19 mouse cellular contexts compared by ENCODE assay signal in the genomic region with DNA sequence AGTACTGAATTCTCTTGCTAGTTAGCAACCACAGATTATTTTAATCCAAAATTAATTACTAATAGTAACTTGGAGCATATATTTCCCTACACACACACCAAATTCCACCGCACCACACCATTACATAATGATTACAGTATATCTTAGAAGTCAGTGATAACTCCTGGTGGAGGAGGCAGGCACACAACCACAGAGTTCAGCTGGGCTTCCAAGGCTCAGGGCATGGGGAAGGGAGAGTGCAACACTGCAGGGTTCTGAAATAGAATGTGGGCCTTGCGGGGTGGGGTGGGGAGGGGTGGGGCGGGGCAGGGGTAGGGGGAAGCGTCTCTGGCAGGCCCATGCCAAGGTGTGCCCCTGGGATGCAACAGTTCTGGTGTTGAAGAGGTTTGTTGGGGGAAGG. TPM values are rescaled to one million over a fixed set of nuclear protein-coding genes. Genes with fewer than 3 reads are reported as not detected.
DNase-seq lines count a peak whose midpoint lies in the region; ATAC-seq lines count a peak whose summit lies in the region.
"Had no signal": no experiment of that assay in that cellular context is flagged by ENCODE, and none has a peak within 500 bp of the region (broad histone marks: within the 10 kb centered on the region; RNA-seq: fewer than 3 reads in every experiment).

No protein-coding gene starts in this region.

- intact Hi-C loops in heart, postnatal 10 days (cut with DNase I), result no loop called here

- no peak overlapping the region for H3K4me3 ChIP-seq in heart, embryonic 13.5 days
- no peak overlapping the region for H3K4me3 ChIP-seq in midbrain, embryonic 10.5 days
- H3K4me3 ChIP-seq in midbrain, embryonic 13.5 days (replicated peaks), result no peak overlapping the region
- H3K4me3 ChIP-seq: embryonic facial prominence, embryonic 13.5 days; heart, embryonic 15.5 days; limb, embryonic 10.5 days had no signal

- 0 out of 2 replicates have a peak, but pooled peaks have one; percentile 14 for ATAC-seq in heart, embryonic 13.5 days (ENCODE audit: extremely low read depth, insufficient number of reproducible peaks, low FRiP score, low TSS enrichment)
- ATAC-seq in midbrain, embryonic 13.5 days, result no peak
- ATAC-seq in megakaryocyte, adult 5-6 weeks (ENCODE audit: poor library complexity, severe bottlenecking), result peak; percentile 28
- ATAC-seq: forebrain, embryonic 16.5 days had no signal

- no peak overlapping the region for H3K4me2 ChIP-seq in heart, embryonic 13.5 days
- no peak overlapping the region for H3K4me2 ChIP-seq in midbrain, embryonic 13.5 days (replicated peaks)
- H3K4me2 ChIP-seq: embryonic facial prominence, embryonic 13.5 days; heart, embryonic 15.5 days had no signal

- 50% methylated on average over 4 of the region's 4 CpGs for WGBS in heart, embryonic 13.5 days
- 45% methylated on average over 4 of the region's 4 CpGs for WGBS in midbrain, embryonic 10.5 days
- WGBS in midbrain, embryonic 13.5 days, result 50% methylated on average over 4 of the region's 4 CpGs

- no peaks in the 10 kb centered on the region for H3K36me3 ChIP-seq in heart, embryonic 13.5 days
- H3K36me3 ChIP-seq in midbrain, embryonic 10.5 days, result no peaks in the 10 kb centered on the region
- H3K36me3 ChIP-seq in midbrain, embryonic 13.5 days, result no peaks in the 10 kb centered on the region
- H3K36me3 ChIP-seq: embryonic facial prominence, embryonic 13.5 days; heart, embryonic 15.5 days; limb, embryonic 10.5 days had no signal

- no peak overlapping the region for H3K9ac ChIP-seq in heart, embryonic 13.5 days
- H3K9ac ChIP-seq in midbrain, embryonic 13.5 days (replicated peaks), result no peak overlapping the region
- H3K9ac ChIP-seq: embryonic facial prominence, embryonic 13.5 days; heart, embryonic 15.5 days had no signal

- H3K4me1 ChIP-seq in heart, embryonic 13.5 days, result peaks cover 14% of the 10 kb centered on the region
- H3K4me1 ChIP-seq in midbrain, embryonic 10.5 days, result peaks cover 6% of the 10 kb centered on the region
- peaks cover under 1% of the 10 kb centered on the region; the same call in 1 of the 2 replicates for H3K4me1 ChIP-seq in midbrain, embryonic 13.5 days (replicated peaks)
- H3K4me1 ChIP-seq: limb, embryonic 10.5 days had no signal

- H3K27me3 ChIP-seq in heart, embryonic 13.5 days (replicated peaks), result peaks cover 5% of the 10 kb centered on the region; the same call in 1 of the 2 replicates
- H3K27me3 ChIP-seq in midbrain, embryonic 10.5 days (ENCODE audit: low read depth, poor library complexity, severe bottlenecking), result no peaks in the 10 kb centered on the region
- H3K27me3 ChIP-seq in midbrain, embryonic 13.5 days, result no peaks in the 10 kb centered on the region
- H3K27me3 ChIP-seq: embryonic facial prominence, embryonic 13.5 days; heart, embryonic 15.5 days had no signal

- H3K9me3 ChIP-seq in heart, embryonic 13.5 days, result no peaks in the 10 kb centered on the region
- no peaks in the 10 kb centered on the region for H3K9me3 ChIP-seq in midbrain, embryonic 10.5 days (replicated peaks)
- H3K9me3 ChIP-seq in midbrain, embryonic 13.5 days, result no peaks in the 10 kb centered on the region
- H3K9me3 ChIP-seq: embryonic facial prominence, embryonic 13.5 days; heart, embryonic 15.5 days; limb, embryonic 10.5 days had no signal

- no peak overlapping the region for H3K27ac ChIP-seq in heart, embryonic 13.5 days (replicated peaks)
- H3K27ac ChIP-seq in midbrain, embryonic 10.5 days (replicated peaks), result 0 out of 2 replicates have a peak overlapping the region, but pooled peaks have one; percentile 18
- no peak overlapping the region for H3K27ac ChIP-seq in midbrain, embryonic 13.5 days
- H3K27ac ChIP-seq: embryonic facial prominence, embryonic 13.5 days; heart, embryonic 15.5 days; limb, embryonic 10.5 days; macrophage had no signal

- no peak for DNase-seq in heart, postnatal 10 days
- DNase-seq in midbrain, embryonic 10.5 days (ENCODE audit: low spot score), result no peak
- no peak for DNase-seq in left cerebral cortex, adult 9 months (ENCODE audit: low spot score in 2 of 2)
- no peak for DNase-seq in gastrocnemius, adult 8-10 months (ENCODE audit: low spot score in 2 of 2)
- DNase-seq: cerebellum, adult 11-12 months; cerebellum, postnatal 14 days; kidney, adult 9 months; kidney, postnatal 25 days; right cerebral cortex, postnatal 25 days had no signal

RNA-seq across cellular contexts. Expression of gene Cxadr, which starts 5.7 kb away (rescaled TPM):
- polyA plus RNA-seq in heart, embryonic 13.5 days (2015; fragmentation: Nextera tagmentation; extraction: Ambion mirVana), result 28.3 and 31.3 TPM in 2 replicates
- 10 to 100 TPM; 41.4 to 48.1 TPM for total RNA-seq in heart, postnatal 10 days (2021)
- 59.9 and 75.6 TPM in 2 replicates for polyA plus RNA-seq in midbrain, embryonic 10.5 days (2016; fragmentation: Nextera tagmentation; extraction: Ambion mirVana)
- 135 and 153 TPM in 2 replicates for polyA plus RNA-seq in midbrain, embryonic 13.5 days (2015; fragmentation: Nextera tagmentation; extraction: Ambion mirVana)
- total RNA-seq in megakaryocyte, adult 5-6 weeks (2015), result not detected in 2 replicates
- 0.07 and 0.20 TPM in 2 replicates for total RNA-seq in megakaryocyte, adult 5-6 weeks (2017)
- total RNA-seq in gastrocnemius, adult 8-10 months (2022), result 1 to 10 TPM in 1 of 4 experiments, under 1 TPM in 3; 0.34 to 1.0 (median 0.53) TPM
- total RNA-seq: CH12.LX, MEL had no signal
- polyA plus RNA-seq: macrophage had no signal

Comparison
In these comparisons a context has a peak if more than half of its experiments do, and no peak if none do; other contexts are left out.
1. RNA of gene Cxadr, which starts 5.7 kb away (total RNA-seq): 41.4 to 48.1 TPM in heart, postnatal 10 days; 0.34 to 1.0 TPM in gastrocnemius, adult 8-10 months and 0.07 to 0.20 TPM in megakaryocyte, adult 5-6 weeks; every median in the first group is over 10 times any median in the second.